Mouse (Mus musculus): ENCODE measurements around the gene G530012D18Rik. TPM values are rescaled to one million over a fixed set of nuclear protein-coding genes. Genes with fewer than 3 reads are reported as not detected.

Gene G530012D18Rik
- polyA plus RNA-seq, 1 experiment from 2014 or later, result not detected

Other genes with a start within 250 kb of the G530012D18Rik start
- 1.4 and 1.6 TPM in 2 replicates for gene Sp110, start 23.1 kb downstream of the G530012D18Rik start, polyA plus RNA-seq (2015; fragmentation: Nextera tagmentation; extraction: Ambion mirVana)
- gene Sp140, start 24.7 kb downstream of the G530012D18Rik start, polyA plus RNA-seq (2015; fragmentation: Nextera tagmentation; extraction: Ambion mirVana), result 0.98 and 2.1 TPM in 2 replicates
- gene Sp100, start 74.3 kb downstream of the G530012D18Rik start, polyA plus RNA-seq (2015; fragmentation: Nextera tagmentation; extraction: Ambion mirVana), result 3.0 and 3.4 TPM in 2 replicates
- gene A630001G21Rik, start 203.0 kb downstream of the G530012D18Rik start, polyA plus RNA-seq (2015; fragmentation: Nextera tagmentation; extraction: Ambion mirVana), result 0.72 and 1.1 TPM in 2 replicates
- 28.0 and 30.2 TPM in 2 replicates for gene Cab39, start 217.8 kb downstream of the G530012D18Rik start, polyA plus RNA-seq (2015; fragmentation: Nextera tagmentation; extraction: Ambion mirVana)

All from kidney, embryonic 15.5 days (tissue).